Mouse (Mus musculus): ENCODE results near the gene Gabrg2. TPM values are rescaled to one million over a fixed set of nuclear protein-coding genes. Genes with fewer than 3 reads are reported as not detected.

Gabrg2 gene
- polyA plus RNA-seq, 1 experiment, result not detected

GRCm38 (mm10) chr11:41918864-41919263, 81.8 kb downstream of the Gabrg2 start:
- TF ChIP-seq CTCF (IDR thresholded peaks at IDR 0.05; ENCODE audit: low read depth, low read length) (no peak), POLR2A (IDR thresholded peaks at IDR 0.05; ENCODE audit: borderline replicate concordance, low read depth, low read length) (no peak)
- Histone ChIP-seq H3K4me1 (ENCODE audit: control insufficient read depth, insufficient read depth, low read length) (no peaks in the 10 kb centered on the region), H3K27ac (ENCODE audit: insufficient read depth, low read depth, low read length) (no peak overlapping the region), H3K4me3 (ENCODE audit: insufficient read depth, low read length) (no peak overlapping the region)

DNA sequence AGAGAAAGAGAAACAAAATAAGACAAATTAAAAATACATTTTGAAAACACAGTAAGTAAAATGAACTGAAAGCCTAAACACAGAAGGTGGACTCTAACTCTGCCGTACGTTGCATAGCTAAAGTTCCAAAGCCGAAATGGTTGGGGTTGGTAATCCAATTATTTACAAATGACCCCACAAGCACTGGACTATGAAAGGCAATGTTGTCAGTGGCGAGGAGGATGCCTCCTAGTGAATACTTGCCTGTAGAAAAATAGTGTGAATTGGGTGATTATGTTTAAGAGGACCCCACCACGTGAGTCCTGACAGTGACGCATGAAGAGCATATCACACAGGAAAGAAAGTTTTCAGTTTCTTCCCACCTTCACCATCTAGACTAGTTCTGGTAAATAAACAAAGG, 86.6 kb downstream of the Gabrg2 start:
- Histone ChIP-seq H3K4me3 (ENCODE audit: insufficient read depth, low read length) (no peak overlapping the region), H3K4me1 (ENCODE audit: control insufficient read depth, insufficient read depth, low read length) (no peaks in the 10 kb centered on the region), H3K27ac (ENCODE audit: insufficient read depth, low read depth, low read length) (no peak overlapping the region)
- TF ChIP-seq POLR2A (IDR thresholded peaks at IDR 0.05; ENCODE audit: borderline replicate concordance, low read depth, low read length) (no peak), CTCF (IDR thresholded peaks at IDR 0.05; ENCODE audit: low read depth, low read length) (no peak)

DNA sequence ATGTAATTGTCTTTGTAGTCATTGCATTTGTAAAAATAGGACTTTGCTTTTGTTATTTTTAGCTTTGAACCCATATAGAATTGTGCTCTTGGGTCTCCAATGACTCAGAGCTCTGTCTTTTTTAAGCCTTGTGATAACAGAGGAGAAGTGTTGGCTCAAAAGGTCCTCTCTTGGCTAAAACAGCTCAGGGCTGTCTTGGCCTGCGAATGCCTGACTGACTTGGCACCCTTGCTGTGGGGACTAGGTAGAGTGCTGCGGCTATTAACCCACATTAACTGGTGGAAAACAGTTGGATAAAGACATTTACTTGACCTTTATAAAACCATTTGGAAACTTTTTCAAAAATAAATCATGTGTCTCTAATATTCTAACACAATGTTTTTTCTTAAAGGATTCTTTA, 97.0 kb downstream of the Gabrg2 start:
- no peak for TF ChIP-seq CTCF (IDR thresholded peaks at IDR 0.05; ENCODE audit: low read depth, low read length)
- TF ChIP-seq POLR2A (IDR thresholded peaks at IDR 0.05; ENCODE audit: borderline replicate concordance, low read depth, low read length), result no peak
- Histone ChIP-seq H3K4me1 (ENCODE audit: control insufficient read depth, insufficient read depth, low read length) (no peaks in the 10 kb centered on the region), H3K4me3 (ENCODE audit: insufficient read depth, low read length) (no peak overlapping the region), H3K27ac (ENCODE audit: insufficient read depth, low read depth, low read length) (no peak overlapping the region)

Other genes starting within 250 kb of the Gabrg2 start
- gene Gabra1, start 182.1 kb upstream of the Gabrg2 start, polyA plus RNA-seq (2012; ENCODE audit: insufficient read depth, insufficient read length, missing spikeins), result not detected in 2 replicates